ENCODE assay signal across 10 mouse cellular contexts in genomic region chr6:91346071-91346905, GRCm38 (mm10).
DNase-seq lines count a peak whose midpoint lies in the region; ATAC-seq lines count a peak whose summit lies in the region.
"Had no signal": no experiment of that assay in that cellular context is flagged by ENCODE, and none has a peak within 500 bp of the region (broad histone marks: within the 10 kb centered on the region; RNA-seq: fewer than 3 reads in every experiment).

No protein-coding gene starts in this region.

- DNase-seq in left cerebral cortex, adult 11 months (ENCODE audit: low spot score): peak; percentile 33
- DNase-seq in left cerebral cortex, postnatal 36 days (ENCODE audit: low spot score in 2 of 2): no peak
- DNase-seq in mesoderm, embryonic 11.5 days (ENCODE audit: low read depth, low spot score): peak; percentile 81
- peak; percentile 79 for DNase-seq in retina, postnatal 1 day
- no peak for DNase-seq in thymus, postnatal 36 days
- DNase-seq in kidney, adult 11 months: no peak
- DNase-seq: cerebellum, adult 11-12 months; kidney, postnatal 36 days had no signal

- H3K4me2 ChIP-seq in forebrain, embryonic 16.5 days (ENCODE audit: low read length): no peak overlapping the region

- no peaks in the 10 kb centered on the region for H3K36me3 ChIP-seq in forebrain, embryonic 16.5 days (ENCODE audit: control insufficient read depth, insufficient read depth)

- no peak overlapping the region for H3K4me3 ChIP-seq in forebrain, embryonic 16.5 days (replicated peaks; ENCODE audit: low read length)

- no peaks in the 10 kb centered on the region for H3K9me3 ChIP-seq in forebrain, embryonic 16.5 days (ENCODE audit: control insufficient read depth, low read length)

- peak; percentile 70 for ATAC-seq in forebrain, embryonic 16.5 days
- no peak for ATAC-seq in activated CD4-positive, CD25-positive, alpha-beta regulatory T cell, adult 4 months

- 7% methylated on average over 10 of the region's 10 CpGs for WGBS in forebrain, embryonic 16.5 days

- H3K4me1 ChIP-seq in forebrain, embryonic 16.5 days (replicated peaks; ENCODE audit: control insufficient read depth, insufficient read depth, low read length): peaks cover 63% of the 10 kb centered on the region

- intact Hi-C loops in left cerebral cortex, postnatal 36 days (cut with DNase I): loop anchor here (5.0 kb wide), 1 partner anchor 59 kb away; no protein-coding TSS in a partner anchor

- no peaks in the 10 kb centered on the region for H3K27me3 ChIP-seq in forebrain, embryonic 16.5 days (replicated peaks; ENCODE audit: control insufficient read depth, insufficient read depth, low read length)

- H3K27ac ChIP-seq in forebrain, embryonic 16.5 days (ENCODE audit: low read length): peak overlapping the region; percentile 84

- H3K9ac ChIP-seq in forebrain, embryonic 16.5 days (replicated peaks; ENCODE audit: low read depth, low read length): peak overlapping the region; percentile 15; the same call in 1 of the 2 replicates

Comparison
In these comparisons a context has a peak if more than half of its experiments do, and no peak if none do; other contexts are left out.
1. DNase-seq: peak in left cerebral cortex, adult 11 months (single experiment), mesoderm, embryonic 11.5 days (single experiment) and retina, postnatal 1 day (single experiment); none in left cerebral cortex, postnatal 36 days (0 of 2), thymus, postnatal 36 days (0 of 2) and kidney, adult 11 months (single experiment).